Mouse (Mus musculus): ENCODE results near the gene Chodl. TPM values are rescaled to one million over a fixed set of nuclear protein-coding genes. Genes with fewer than 3 reads are reported as not detected.

Chodl gene
- total RNA-seq (2021): under 1 TPM; 0.35 to 0.49 TPM

GRCm38 (mm10) chr16:78930382-78931286 is at the start of gene Chodl:
Chodl (plus strand) TSS chr16:78930948.
- DNase-seq (ENCODE audit: extremely low spot score in 1 of 2, low spot score in 1 of 2): peak in 1 of 2 experiments; percentile 3

GRCm38 (mm10) chr16:78922644-78923043 is 8.1 kb upstream of the Chodl start:
- no peak for DNase-seq (ENCODE audit: extremely low spot score in 1 of 2, low spot score in 1 of 2)

GRCm38 (mm10) chr16:78931287-78932025 is 708 bp downstream of the Chodl start:
- DNase-seq (ENCODE audit: extremely low spot score in 1 of 2, low spot score in 1 of 2): no peak

GRCm38 (mm10) chr16:78934298-78934697 is 3.5 kb downstream of the Chodl start:
- DNase-seq (ENCODE audit: extremely low spot score in 1 of 2, low spot score in 1 of 2): no peak

GRCm38 (mm10) chr16:78937755-78938154 is 7.0 kb downstream of the Chodl start:
- no peak for DNase-seq (ENCODE audit: extremely low spot score in 1 of 2, low spot score in 1 of 2)

GRCm38 (mm10) chr16:78950359-78950758 is 19.6 kb downstream of the Chodl start:
- DNase-seq (ENCODE audit: extremely low spot score in 1 of 2, low spot score in 1 of 2): no peak

GRCm38 (mm10) chr16:78957434-78957833 is 26.7 kb downstream of the Chodl start:
- no peak for DNase-seq (ENCODE audit: extremely low spot score in 1 of 2, low spot score in 1 of 2)

- no peak for DNase-seq (ENCODE audit: extremely low spot score in 1 of 2, low spot score in 1 of 2)
Measured at GRCm38 (mm10) chr16:78969091-78969731, 38.5 kb downstream of the Chodl start.

GRCm38 (mm10) chr16:78974099-78974498 is 43.4 kb downstream of the Chodl start:
- no peak for DNase-seq (ENCODE audit: extremely low spot score in 1 of 2, low spot score in 1 of 2)

GRCm38 (mm10) chr16:78976384-78976783 is 45.6 kb downstream of the Chodl start:
- no peak for DNase-seq (ENCODE audit: extremely low spot score in 1 of 2, low spot score in 1 of 2)

Other genes with a start within 250 kb of the Chodl start
- not detected for gene Tmprss15, start 160.1 kb downstream of the Chodl start, total RNA-seq (2021)